Mouse (Mus musculus): ENCODE results near the gene Wfikkn2.
"Not testable (repeated sequence)": the region's sequence is repeated elsewhere in the genome, so short reads cannot be mapped to it uniquely, and the experiment has no call there.

Wfikkn2 gene

GRCm38 (mm10) chr11:94245955-94246788 lies at the start of gene Wfikkn2:
Gene Wfikkn2 (minus strand): TSS chr11:94246005.
- CTCF ChIA-PET = interaction anchor here (0.7 kb wide), 1 partner anchor 25 kb away, joined by 9 read pairs; no protein-coding TSS in a partner anchor

DNA sequence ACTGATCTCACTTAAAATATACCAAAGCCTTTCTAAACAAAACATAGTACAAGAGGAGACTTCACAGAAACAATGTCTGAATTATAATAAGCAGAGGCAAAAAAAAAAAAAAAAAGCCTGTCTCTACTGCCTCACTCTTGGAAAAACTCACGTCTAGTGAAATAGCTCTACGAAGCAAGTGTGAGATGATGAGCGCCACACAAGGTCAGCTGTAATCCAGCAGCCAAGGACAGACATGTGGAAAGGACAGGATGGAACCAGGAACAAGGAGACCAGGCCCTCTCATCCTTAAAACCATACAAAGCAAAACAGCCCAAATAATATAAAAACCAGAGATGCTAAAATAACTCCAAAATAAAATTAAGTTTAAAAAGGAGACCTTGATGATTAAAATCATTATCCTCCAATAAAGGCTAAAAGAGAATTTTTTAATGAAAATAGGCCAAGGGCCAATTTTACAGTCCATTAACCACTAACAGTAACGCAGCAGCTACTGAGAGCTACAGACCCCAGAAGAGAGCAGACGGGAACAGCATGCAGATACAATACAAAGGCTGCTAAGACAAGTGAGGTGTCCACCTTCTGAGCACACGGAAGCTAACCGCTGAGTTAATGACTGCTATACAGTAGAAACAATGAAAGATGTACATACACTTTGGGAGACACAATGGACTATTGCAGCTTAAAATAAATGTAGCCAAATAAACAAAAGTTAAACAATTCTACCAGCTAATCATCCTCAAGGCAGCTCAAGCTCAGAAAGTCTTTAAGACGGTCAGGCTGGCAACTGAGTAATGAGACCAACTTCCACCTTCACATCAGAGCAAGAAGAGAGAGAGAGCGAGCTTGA lies 49.4 kb upstream of the Wfikkn2 start:
- CTCF ChIA-PET = interaction anchor here (0.7 kb wide), 1 partner anchor 69 kb away, joined by 11 read pairs; no protein-coding TSS in a partner anchor

GRCm38 (mm10) chr11:94290062-94290740 lies 44.4 kb upstream of the Wfikkn2 start:
- CTCF ChIA-PET = no interaction called here

- CTCF ChIA-PET = no interaction called here
These were observed 41.3 kb upstream of the Wfikkn2 start for GRCm38 (mm10) chr11:94287105-94287504.

GRCm38 (mm10) chr11:94285886-94286574 lies 40.2 kb upstream of the Wfikkn2 start:
- CTCF ChIA-PET = no interaction called here

- CTCF ChIA-PET = no interaction called here
These were observed 37.8 kb upstream of the Wfikkn2 start for GRCm38 (mm10) chr11:94283536-94284099.

DNA sequence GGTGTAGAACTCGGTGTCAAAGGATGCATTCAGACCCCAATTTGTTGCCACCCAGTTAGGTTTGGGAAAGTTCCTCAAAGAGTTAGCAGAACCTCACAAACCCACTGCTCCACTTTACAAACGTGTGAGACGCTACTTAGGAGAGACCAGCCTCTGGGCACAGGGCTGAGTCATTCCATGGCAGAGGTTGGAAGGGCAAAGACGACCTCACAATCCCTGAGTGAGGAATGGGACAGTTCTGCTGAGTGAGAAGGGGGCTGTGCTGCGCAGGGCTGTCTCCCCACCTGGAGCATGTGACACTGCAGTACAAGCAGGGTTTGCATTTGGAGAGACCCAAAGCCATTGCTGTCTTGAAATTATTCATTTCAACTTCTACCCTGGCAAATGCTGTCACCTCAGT lies 36.5 kb upstream of the Wfikkn2 start:
- CTCF ChIA-PET = no interaction called here

DNA sequence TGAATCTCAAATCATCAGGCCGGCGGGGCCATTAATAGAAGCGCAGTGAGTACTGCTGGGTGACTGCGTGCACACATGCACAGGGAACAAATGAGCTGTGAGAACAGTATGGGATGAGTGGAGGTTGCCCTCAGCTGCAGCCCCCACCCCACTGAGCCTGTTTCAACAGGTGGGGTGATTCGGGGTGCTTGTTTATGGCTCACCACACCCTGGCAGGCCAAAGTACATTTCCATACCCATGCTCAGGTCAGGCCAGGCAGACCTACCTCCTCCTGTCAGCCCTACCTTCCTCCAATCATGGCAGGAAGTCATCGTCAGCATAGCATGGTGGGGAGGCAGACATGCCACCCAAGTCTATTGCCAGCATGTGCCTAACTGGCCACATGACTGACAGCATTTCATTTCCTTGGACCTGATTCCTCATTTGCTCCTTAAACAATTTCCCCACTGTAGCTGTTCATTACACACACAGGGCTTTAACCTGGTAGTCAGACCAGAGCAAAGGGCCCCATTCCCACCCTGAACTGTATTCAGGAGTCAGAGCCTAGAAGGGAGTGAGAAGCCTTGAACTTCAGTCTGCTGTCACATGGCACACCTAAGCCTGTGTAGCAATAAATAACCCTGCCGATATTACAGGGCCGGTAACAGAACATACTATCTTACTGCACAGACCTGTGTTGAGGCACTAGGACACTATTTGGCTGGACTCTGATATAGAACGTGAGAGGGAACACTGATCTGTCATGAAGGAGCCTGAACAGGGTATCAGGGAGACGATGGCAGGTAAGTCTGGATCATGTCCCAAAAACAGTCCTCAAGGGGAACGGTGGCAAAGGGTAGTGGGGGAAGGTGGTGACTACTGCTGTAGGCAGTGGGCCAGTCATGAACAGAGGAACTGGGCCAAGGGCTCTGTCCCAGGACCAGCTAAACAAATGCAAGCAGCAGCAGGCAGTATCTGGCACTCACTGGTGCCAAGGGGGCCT lies 35.7 kb upstream of the Wfikkn2 start, which contains the start of gene Gm21885:
TSS of gene Gm21885 (plus strand) at position 675 of the 983 bp plus-strand sequence.
- CTCF ChIA-PET = no interaction called here

- CTCF ChIA-PET = interaction anchor here (1.7 kb wide), 1 partner anchor 40 kb away, joined by 5 read pairs; no protein-coding TSS in a partner anchor
These were observed 31.1 kb upstream of the Wfikkn2 start for GRCm38 (mm10) chr11:94276869-94277337.

DNA sequence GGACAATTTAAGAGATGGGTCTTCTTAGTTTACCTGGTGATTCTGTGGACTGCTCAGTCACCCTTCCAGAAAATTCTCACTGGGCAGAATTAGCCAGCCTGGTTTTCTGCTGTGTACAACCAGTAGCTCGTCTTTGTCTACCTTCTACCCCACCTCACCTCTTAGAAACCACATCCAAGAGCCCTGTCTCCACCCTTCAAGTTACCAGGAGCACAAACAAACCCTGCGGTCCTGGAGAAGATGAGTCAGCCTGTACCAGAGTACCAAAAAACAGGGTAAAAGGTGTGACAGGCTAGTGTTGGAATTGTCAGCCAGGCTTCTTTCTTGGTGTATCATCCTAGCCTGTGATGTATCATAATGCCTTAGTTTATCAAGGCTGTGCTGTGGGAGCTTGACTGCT lies 29.9 kb upstream of the Wfikkn2 start:
- CTCF ChIA-PET = interaction anchor here (1.7 kb wide), 1 partner anchor 39 kb away, joined by 5 read pairs; no protein-coding TSS in a partner anchor

- CTCF ChIA-PET = no interaction called here
These were observed 29.4 kb upstream of the Wfikkn2 start for GRCm38 (mm10) chr11:94275226-94275625.

- CTCF ChIA-PET = no interaction called here
These were observed 28.5 kb upstream of the Wfikkn2 start for GRCm38 (mm10) chr11:94274206-94274867.

DNA sequence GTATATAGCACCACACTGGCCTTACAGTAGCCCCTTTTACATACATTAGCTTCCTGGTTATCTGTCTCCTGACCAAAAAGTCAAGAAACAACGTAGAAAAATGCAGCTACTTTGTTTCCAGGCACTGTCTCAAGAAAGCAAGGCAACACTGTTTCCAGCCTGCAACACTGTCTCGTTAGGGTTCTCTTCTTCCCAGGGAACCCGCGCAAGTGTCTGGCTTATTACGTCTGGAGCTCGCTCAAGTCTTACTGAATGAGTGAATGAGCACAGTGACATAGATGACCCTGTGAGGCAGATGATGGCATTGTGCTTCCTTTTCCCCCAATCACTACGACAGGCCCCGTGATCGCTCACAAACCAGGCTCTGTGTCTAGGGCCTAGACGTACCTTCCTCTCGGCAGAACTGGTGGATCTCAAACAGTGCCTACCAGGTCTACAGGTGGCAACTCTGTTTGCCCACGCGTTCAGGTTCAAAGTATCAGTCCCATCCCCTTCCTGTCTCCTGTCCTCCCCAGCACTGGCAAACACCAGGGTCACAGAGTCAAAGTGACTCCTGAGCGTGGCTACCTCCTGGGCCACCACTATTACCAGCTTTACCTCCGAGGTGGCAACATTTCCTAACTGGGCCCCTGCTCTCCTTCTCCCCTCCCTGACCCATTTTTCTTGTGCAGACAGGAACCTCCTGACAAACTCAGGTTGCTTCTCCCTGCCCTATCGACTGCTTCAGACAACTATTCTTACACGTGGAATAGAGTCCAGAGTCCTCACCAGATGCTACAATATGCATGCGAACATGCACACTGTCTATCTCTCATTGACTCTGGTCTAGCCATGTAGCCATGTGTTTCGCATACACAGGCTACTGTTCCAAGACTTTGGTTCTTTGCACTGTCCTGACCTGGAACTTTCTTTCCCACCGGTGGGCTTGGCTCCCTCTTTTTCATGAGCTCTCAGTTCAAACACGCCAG lies 27.4 kb upstream of the Wfikkn2 start:
- CTCF ChIA-PET = interaction anchor here (0.6 kb wide), 1 partner anchor 129 kb away, joined by 3 read pairs; no protein-coding TSS in a partner anchor

DNA sequence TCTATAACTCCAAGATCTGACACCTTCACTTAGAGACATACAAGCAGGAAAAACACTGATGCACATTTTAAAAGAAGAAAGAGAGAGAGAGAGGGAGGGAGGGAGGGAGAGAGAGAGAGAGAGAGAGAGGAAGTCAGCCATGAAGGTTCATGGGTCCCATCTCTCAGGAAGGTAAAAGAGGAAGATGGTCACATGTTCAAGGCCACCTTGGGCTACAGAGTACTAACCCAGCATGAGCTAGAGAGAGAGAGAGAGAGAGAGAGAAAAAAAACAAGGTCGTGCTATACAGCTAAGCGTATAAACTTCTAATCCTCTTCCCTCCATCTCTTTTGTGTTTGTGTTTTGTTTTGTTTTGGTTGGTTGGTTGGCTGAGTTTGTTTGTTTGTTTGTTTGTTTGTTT lies 25.2 kb upstream of the Wfikkn2 start:
- CTCF ChIA-PET = interaction anchor here (0.6 kb wide), 1 partner anchor 24 kb away, joined by 9 read pairs; no protein-coding TSS in a partner anchor

- CTCF ChIA-PET = no interaction called here
These were observed 24.1 kb upstream of the Wfikkn2 start for GRCm38 (mm10) chr11:94269906-94270305.

DNA sequence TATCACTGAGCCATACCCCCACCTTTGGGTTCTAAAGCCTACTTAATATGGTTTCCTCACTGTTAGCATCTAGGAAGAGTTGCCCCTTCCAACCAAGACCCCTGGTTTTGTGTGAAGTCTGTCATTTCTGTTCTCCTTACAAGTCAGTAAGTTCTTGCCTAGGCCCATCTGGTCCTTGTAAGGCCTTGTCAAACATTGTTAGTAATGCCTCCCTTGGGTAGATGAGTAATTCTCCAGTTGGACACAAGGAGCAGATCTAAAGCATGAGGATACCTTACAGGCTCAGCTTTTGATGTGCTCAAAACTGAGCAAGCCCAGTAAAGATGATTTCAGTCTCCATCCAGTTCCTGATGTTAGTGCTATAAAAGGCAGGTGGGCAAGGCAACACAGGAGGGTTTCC lies 23.0 kb upstream of the Wfikkn2 start:
- CTCF ChIA-PET = interaction anchor here (0.6 kb wide), 1 partner anchor 26 kb away, joined by 5 read pairs; no protein-coding TSS in a partner anchor

DNA sequence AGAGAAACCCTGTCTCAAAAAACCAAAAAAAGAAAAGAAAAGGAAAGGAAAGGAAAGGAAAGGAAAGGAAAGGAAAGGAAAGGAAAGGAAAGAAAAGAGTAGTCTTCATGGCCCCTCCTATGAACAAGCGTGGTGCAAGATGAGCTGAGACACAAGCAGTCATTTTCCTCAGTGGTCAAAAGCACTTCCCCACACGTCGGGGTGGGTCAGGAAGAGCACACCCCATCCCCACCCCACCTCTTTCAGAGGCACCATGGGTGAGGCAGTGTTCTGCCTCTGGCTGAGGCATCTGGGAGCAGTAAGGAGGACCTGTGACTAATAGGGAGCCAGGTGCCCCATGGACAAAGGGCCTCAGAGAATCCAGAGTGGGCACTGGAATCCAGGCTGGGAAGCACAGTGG lies 20.4 kb upstream of the Wfikkn2 start:
- CTCF ChIA-PET = not testable (repeated sequence)

Measured in spleen, embryonic (tissue).